Mouse (Mus musculus) heart, embryonic 11.5 days (tissue): ENCODE data around the gene Hsd17b2. TPM values are rescaled to one million over a fixed set of nuclear protein-coding genes. Genes with fewer than 3 reads are reported as not detected.

Experiments used
- ATAC-seq: fragments of 200-750 bp; cut with Nextera tagmentation; replicated peaks from 2 replicates; pipeline ENCODE4 v1.8.0; 2017; ENCODE audit warnings: moderate library complexity; ENCODE audit not compliant: insufficient number of reproducible peaks, low FRiP score, low TSS enrichment
- H3K27ac ChIP-seq: fragments of 300-500 bp; sonication (generic); 2 replicates; pipeline ENCODE4 v1.5.1; 2014; ENCODE audit warnings: mild to moderate bottlenecking, low read depth, low read length
- H3K27me3 ChIP-seq: fragments of 300-500 bp; sonication (generic); 2 replicates; pipeline ENCODE4 v1.6.1; 2014; ENCODE audit warnings: mild to moderate bottlenecking, low read length, mixed read lengths; ENCODE audit not compliant: control insufficient read depth, insufficient read depth
- H3K36me3 ChIP-seq: fragments of 300-500 bp; sonication (generic); 2 replicates; pipeline ENCODE4 v1.6.1; 2014; ENCODE audit warnings: mild to moderate bottlenecking, low read length, moderate library complexity, mixed read lengths; ENCODE audit not compliant: control insufficient read depth, insufficient read depth
- H3K4me1 ChIP-seq: fragments of 300-500 bp; sonication (generic); 2 replicates; pipeline ENCODE4 v1.6.1; 2014; ENCODE audit warnings: low read length; ENCODE audit not compliant: control insufficient read depth, insufficient read depth
- H3K4me2 ChIP-seq: fragments of 300-500 bp; sonication (generic); 2 replicates; pipeline ENCODE4 v1.6.1; 2014; ENCODE audit warnings: mild to moderate bottlenecking, moderate library complexity
- H3K4me3 ChIP-seq: fragments of 300-500 bp; sonication (generic); 2 replicates; pipeline ENCODE4 v1.5.1; 2014; ENCODE audit warnings: low read depth, low read length
- H3K9ac ChIP-seq: fragments of 300-500 bp; sonication (generic); 2 replicates; pipeline ENCODE4 v1.6.1; 2014; ENCODE audit warnings: mild to moderate bottlenecking, low read depth, low read length, moderate library complexity
- H3K9me3 ChIP-seq: fragments of 300-500 bp; sonication (generic); replicated peaks from 2 replicates; pipeline ENCODE4 v1.6.1; 2016; ENCODE audit warnings: low read length; ENCODE audit not compliant: control insufficient read depth
- WGBS: fragments of 180-500 bp; shearing (Covaris S2); extraction: QIAGEN DNeasy Blood & Tissue Kit; methylation state at CpG from one replicate; pipeline ENCODE4 v1.1.7; 2014; ENCODE audit not compliant: insufficient replicate concordance; 5-methylcytosine and 5-hydroxymethylcytosine counted together
- polyA plus RNA-seq: library from polyadenylated mRNA; unstranded; fragments of >200 nt; fragmentation: Nextera tagmentation; extraction: Ambion mirVana; gene quantifications from 2 replicates; pipeline ENCODE4 v1.2.1, GENCODE M21; 2014

Hsd17b2 gene
- polyA plus RNA-seq, 1 experiment from 2014 or later = 0.34 TPM

GRCm38 (mm10) chr8:117805419-117805818 is 103.7 kb downstream of the Hsd17b2 start:
- peaks cover 10% of the 10 kb centered on the region for H3K4me1 ChIP-seq
- WGBS = 69% methylated on average over 5 of the region's 5 CpGs
- no peak overlapping the region for H3K4me2 ChIP-seq
- no peak overlapping the region for H3K9ac ChIP-seq
- no peaks in the 10 kb centered on the region for H3K36me3 ChIP-seq
- no peak overlapping the region for H3K4me3 ChIP-seq
- H3K27ac ChIP-seq = no peak overlapping the region
- no peaks in the 10 kb centered on the region for H3K27me3 ChIP-seq
- no peak for ATAC-seq
- no peaks in the 10 kb centered on the region for H3K9me3 ChIP-seq

Other genes with a start within 250 kb of the Hsd17b2 start
- gene Plcg2, start 203.6 kb upstream of the Hsd17b2 start, polyA plus RNA-seq = 4.7 and 6.7 TPM in 2 replicates
- 0.37 and 0.45 TPM in 2 replicates for gene Sdr42e1, start 28.2 kb upstream of the Hsd17b2 start, polyA plus RNA-seq
- gene Mphosph6, start 100.0 kb downstream of the Hsd17b2 start, polyA plus RNA-seq = 44.8 and 47.7 TPM in 2 replicates